Mouse (Mus musculus): ENCODE measurements at regions not wholly inside any gene's neighbourhood (a gene's known extent, or its start where the extent isn't known, plus 50 kb on each side); places are given as distances from the start of the nearest gene placed in this dataset.

DNA sequence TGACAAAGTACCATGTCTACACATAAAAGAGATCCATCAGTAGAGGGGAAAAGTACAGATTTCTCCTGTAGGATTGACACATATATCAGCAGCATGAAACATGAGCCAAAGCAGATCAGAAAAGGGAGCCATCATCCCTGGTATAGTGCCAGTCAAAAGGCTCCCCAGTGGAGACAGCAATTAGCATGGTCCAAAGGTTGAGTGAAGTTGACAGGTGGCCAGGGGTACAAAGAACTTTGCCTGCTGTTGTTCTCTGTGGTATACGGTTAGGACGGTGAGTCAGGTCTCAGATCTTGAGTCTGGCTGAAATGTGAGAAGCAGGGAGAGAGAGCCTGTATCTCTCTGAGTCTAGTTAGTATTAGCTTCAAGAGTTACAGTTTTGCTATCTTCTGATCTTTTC, 324.7 kb upstream of the Lcorl start:
- no peak for TF ChIP-seq CTCF (IDR thresholded peaks at IDR 0.05; ENCODE audit: low read depth)
- TF ChIP-seq EP300 (IDR thresholded peaks at IDR 0.05; ENCODE audit: low read depth) = no peak

All from liver, postnatal 0 days (tissue).